Mouse (Mus musculus): ENCODE measurements around the gene Xylt2. TPM values are rescaled to one million over a fixed set of nuclear protein-coding genes. Genes with fewer than 3 reads are reported as not detected.
"Not testable (repeated sequence)": the region's sequence is repeated elsewhere in the genome, so short reads cannot be mapped to it uniquely, and the experiment has no call there.

Xylt2 gene
- polyA plus RNA-seq, 1 experiment from 2014 or later = 29.5 TPM

- H3K4me1 ChIP-seq = peaks cover 35% of the 10 kb centered on the region
- no peaks in the 10 kb centered on the region for H3K27me3 ChIP-seq
- H3K27ac ChIP-seq = no peak overlapping the region
- ATAC-seq (ENCODE audit: insufficient number of reproducible peaks, insufficient read depth, low FRiP score, low TSS enrichment) = no peak
- H3K4me2 ChIP-seq (replicated peaks) = peak overlapping the region; percentile 78
- WGBS = 82% methylated on average over 5 of the region's 5 CpGs
- H3K36me3 ChIP-seq = peaks cover 2% of the 10 kb centered on the region
- no peaks in the 10 kb centered on the region for H3K9me3 ChIP-seq
- H3K9ac ChIP-seq = no peak overlapping the region
- H3K4me3 ChIP-seq = no peak overlapping the region
These were observed 1.9 kb downstream of the Xylt2 start for GRCm38 (mm10) chr11:94675446-94675845.

- Histone ChIP-seq H3K27me3 (no peaks in the 10 kb centered on the region), H3K27ac (no peak overlapping the region), H3K36me3 (peaks cover 7% of the 10 kb centered on the region), H3K4me3 (no peak overlapping the region), H3K4me2 (replicated peaks) (0 out of 2 replicates have a peak overlapping the region, but pooled peaks have one; percentile 18), H3K9ac (no peak overlapping the region), H3K4me1 (peaks cover 35% of the 10 kb centered on the region), H3K9me3 (no peaks in the 10 kb centered on the region)
- ATAC-seq (ENCODE audit: insufficient number of reproducible peaks, insufficient read depth, low FRiP score, low TSS enrichment) = no peak
- 85% methylated on average over 5 of the region's 5 CpGs for WGBS
These were observed 2.3 kb downstream of the Xylt2 start for GRCm38 (mm10) chr11:94674984-94675383.

GRCm38 (mm10) chr11:94665281-94665680 is 12.0 kb downstream of the Xylt2 start:
- Histone ChIP-seq H3K4me2 (replicated peaks) (no peak overlapping the region), H3K4me3 (no peak overlapping the region), H3K4me1 (no peaks in the 10 kb centered on the region), H3K9ac (no peak overlapping the region), H3K36me3 (peaks cover 96% of the 10 kb centered on the region), H3K9me3 (no peaks in the 10 kb centered on the region), H3K27me3 (no peaks in the 10 kb centered on the region), H3K27ac (no peak overlapping the region)
- 95% methylated on average over 6 of the region's 6 CpGs for WGBS
- ATAC-seq (ENCODE audit: insufficient number of reproducible peaks, insufficient read depth, low FRiP score, low TSS enrichment) = no peak

DNA sequence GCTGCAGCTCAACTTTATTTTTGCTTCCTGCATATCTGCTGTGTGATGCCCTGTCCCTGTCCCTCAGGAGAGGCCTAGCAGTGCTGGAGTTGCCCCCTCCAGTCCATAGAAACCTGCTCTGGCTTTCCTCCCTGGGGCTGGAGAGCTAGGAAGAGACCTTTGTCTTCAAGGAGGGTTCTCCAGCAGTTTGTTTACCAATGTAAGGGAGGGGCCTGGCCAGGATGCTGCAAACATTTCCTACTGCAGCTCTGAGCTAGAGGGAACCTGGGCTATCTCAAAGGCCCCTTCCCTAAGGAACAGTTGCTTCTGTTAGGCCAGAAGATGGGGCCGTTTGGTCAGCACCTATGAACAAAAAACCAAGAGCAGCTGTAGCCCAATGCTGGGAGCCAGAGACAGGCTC is 16.0 kb downstream of the Xylt2 start:
- WGBS = 60% methylated on average over 1 of the region's 1 CpGs
- no peaks in the 10 kb centered on the region for H3K27me3 ChIP-seq
- no peaks in the 10 kb centered on the region for H3K4me1 ChIP-seq
- no peak overlapping the region for H3K27ac ChIP-seq
- H3K36me3 ChIP-seq = peaks cover 80% of the 10 kb centered on the region
- no peak overlapping the region for H3K9ac ChIP-seq
- H3K4me2 ChIP-seq (replicated peaks) = no peak overlapping the region
- no peaks in the 10 kb centered on the region for H3K9me3 ChIP-seq
- no peak overlapping the region for H3K4me3 ChIP-seq
- no peak for ATAC-seq (ENCODE audit: insufficient number of reproducible peaks, insufficient read depth, low FRiP score, low TSS enrichment)

DNA sequence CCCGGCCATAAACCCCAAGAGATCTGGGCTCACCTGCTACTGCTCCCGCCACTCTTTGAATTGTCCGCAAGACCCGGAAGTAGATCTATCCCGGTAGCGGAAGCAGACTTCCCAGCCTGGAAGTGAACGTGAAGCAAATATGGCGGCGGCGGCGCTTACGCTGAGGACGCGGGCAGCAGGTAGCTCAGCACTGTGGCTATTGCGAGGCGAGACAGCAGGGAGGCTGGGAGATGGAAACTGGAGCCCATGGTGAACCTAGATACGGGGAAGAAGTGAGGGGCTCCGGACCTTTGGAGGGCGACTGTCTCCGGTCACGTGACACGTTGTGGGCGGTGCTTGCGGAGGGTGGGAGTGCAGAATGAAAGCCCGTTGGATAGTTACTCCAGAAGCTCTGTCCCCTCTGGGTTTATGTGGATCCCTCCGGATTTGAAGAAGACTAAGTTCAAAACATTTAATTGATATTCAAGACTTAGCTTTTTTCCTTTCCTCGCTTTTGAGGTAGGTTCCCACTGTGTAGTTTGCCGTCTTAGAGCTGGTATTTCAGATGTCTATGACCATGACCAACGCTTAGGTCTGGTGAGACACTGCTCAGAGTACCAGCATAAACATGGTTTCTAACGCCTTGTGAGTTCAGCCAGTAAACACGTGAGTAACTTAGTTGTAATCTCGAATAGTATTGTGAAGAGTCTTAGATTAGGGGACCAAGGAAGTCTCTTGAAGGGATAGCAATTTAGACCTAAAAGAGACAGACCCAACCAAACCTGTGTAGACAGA is 23.5 kb downstream of the Xylt2 start, which contains the start of the genes Mrpl27 and Eme1:
Gene Mrpl27, plus strand, starts transcription at position 105 of the 774 bp plus-strand sequence.
Gene Eme1, minus strand, starts transcription at position 302 of the 774 bp plus-strand sequence.
- peaks cover 7% of the 10 kb centered on the region for H3K4me1 ChIP-seq
- peaks cover 29% of the 10 kb centered on the region for H3K36me3 ChIP-seq
- peak; percentile 79 for ATAC-seq (ENCODE audit: insufficient number of reproducible peaks, insufficient read depth, low FRiP score, low TSS enrichment)
- H3K4me3 ChIP-seq = peak within 1 kb of the TSS; percentile 63
- H3K27me3 ChIP-seq = no peaks in the 10 kb centered on the region
- peak within 1 kb of the TSS; percentile 93 for H3K27ac ChIP-seq
- no peaks in the 10 kb centered on the region for H3K9me3 ChIP-seq
- peak within 1 kb of the TSS; percentile 53 for H3K4me2 ChIP-seq (replicated peaks)
- WGBS = 1% methylated on average over 32 of the region's 32 CpGs
- H3K9ac ChIP-seq = peak within 1 kb of the TSS; percentile 37

DNA sequence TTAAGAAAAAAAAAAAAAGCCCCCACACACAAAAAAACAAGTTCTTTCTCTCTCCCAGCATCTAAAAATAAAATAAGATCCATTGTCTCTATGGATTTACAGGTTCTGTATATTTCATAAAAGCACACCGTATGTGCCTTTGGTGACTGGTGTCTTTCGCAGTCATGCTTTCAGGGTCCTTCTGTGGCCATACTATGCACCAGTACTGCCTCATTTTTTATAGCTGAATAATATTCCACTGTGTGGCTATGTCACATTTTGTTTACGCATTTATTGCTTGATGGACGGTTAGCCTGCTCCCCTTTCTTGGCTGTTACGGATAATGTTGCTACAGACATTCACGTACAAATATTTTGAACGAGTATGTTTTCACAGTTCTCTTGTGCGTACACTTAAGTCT is 24.3 kb downstream of the Xylt2 start:
- Histone ChIP-seq H3K9ac (no peak overlapping the region), H3K27ac (no peak overlapping the region), H3K4me1 (peaks cover 7% of the 10 kb centered on the region), H3K9me3 (no peaks in the 10 kb centered on the region), H3K4me2 (replicated peaks) (peak overlapping the region; percentile 53), H3K27me3 (no peaks in the 10 kb centered on the region), H3K36me3 (peaks cover 26% of the 10 kb centered on the region), H3K4me3 (peak overlapping the region; percentile 63)
- ATAC-seq (ENCODE audit: insufficient number of reproducible peaks, insufficient read depth, low FRiP score, low TSS enrichment) = no peak
- WGBS = 52% methylated on average over 8 of the region's 8 CpGs

DNA sequence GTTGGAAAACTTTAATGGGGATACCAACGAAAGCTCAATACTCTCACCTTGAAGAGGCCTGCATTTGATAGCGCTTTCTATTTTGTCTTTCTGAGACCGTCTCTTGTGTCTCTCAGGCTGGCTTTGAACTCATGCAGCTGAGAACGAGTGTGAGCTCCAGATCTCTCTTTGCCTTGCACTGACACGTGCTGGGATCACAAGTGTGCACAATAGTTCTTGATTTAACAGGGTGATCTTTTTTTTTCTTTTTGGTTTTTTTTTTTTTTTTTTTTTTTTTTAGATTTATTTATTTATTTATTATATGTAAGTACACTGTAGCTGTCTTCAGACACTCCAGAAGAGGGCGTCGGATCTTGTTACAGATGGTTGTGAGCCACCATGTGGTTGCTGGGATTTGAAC is 26.1 kb downstream of the Xylt2 start:
- not testable (repeated sequence) for H3K27ac ChIP-seq; H3K27me3 ChIP-seq; ATAC-seq (ENCODE audit: insufficient number of reproducible peaks, insufficient read depth, low FRiP score, low TSS enrichment); H3K4me2 ChIP-seq (replicated peaks); H3K9me3 ChIP-seq; H3K4me1 ChIP-seq; H3K4me3 ChIP-seq; H3K9ac ChIP-seq
- 91% methylated on average over 7 of the region's 7 CpGs for WGBS
- peaks cover 40% of the 10 kb centered on the region for H3K36me3 ChIP-seq

GRCm38 (mm10) chr11:94646457-94646856 is 30.9 kb downstream of the Xylt2 start:
- H3K36me3 ChIP-seq = peaks cover 86% of the 10 kb centered on the region
- H3K27ac ChIP-seq = no peak overlapping the region
- no peak overlapping the region for H3K4me3 ChIP-seq
- no peaks in the 10 kb centered on the region for H3K9me3 ChIP-seq
- H3K4me1 ChIP-seq = no peaks in the 10 kb centered on the region
- WGBS = 95% methylated on average over 4 of the region's 4 CpGs
- no peak overlapping the region for H3K9ac ChIP-seq
- ATAC-seq (ENCODE audit: insufficient number of reproducible peaks, insufficient read depth, low FRiP score, low TSS enrichment) = no peak
- H3K27me3 ChIP-seq = no peaks in the 10 kb centered on the region
- H3K4me2 ChIP-seq (replicated peaks) = no peak overlapping the region

DNA sequence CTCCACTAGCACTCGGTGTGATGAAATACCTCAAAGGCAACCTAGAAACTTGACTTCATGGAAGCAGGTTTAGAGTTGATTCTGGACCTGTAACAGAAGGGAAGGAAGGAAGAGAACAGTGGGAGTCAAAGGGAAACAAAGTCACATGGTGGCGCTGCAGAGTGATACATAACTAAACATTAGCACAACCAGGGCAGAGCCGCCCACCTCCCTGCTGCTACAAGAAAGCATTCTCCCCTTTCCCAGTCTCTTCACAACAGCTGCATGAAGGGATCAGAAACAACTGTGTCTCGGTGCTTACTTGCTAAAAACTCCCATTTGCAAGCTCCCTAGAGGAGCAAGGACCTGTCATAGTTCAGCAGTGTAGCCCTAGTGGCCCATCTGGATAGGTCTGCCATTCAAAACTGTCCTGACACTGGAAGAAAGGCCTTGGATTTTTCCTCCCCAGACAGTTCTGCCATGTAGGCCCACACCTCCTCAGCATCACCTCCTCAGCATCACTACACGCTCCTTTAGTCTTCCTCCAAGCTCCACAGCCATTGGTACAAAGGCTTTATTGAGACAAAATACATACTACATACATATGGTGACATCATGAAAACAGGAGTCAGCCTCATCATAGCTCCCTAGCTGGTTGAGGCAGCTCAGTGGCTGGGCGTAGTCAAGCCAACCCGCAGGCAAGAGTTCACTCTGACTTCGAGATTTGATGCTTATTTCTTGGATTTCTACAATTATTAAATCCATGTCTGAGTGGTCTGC is 32.7 kb downstream of the Xylt2 start:
- H3K4me2 ChIP-seq (replicated peaks) = no peak overlapping the region
- 88% methylated on average over 8 of the region's 8 CpGs for WGBS
- H3K27ac ChIP-seq = no peak overlapping the region
- H3K36me3 ChIP-seq = peaks cover 89% of the 10 kb centered on the region
- no peaks in the 10 kb centered on the region for H3K4me1 ChIP-seq
- no peak overlapping the region for H3K4me3 ChIP-seq
- H3K9ac ChIP-seq = no peak overlapping the region
- no peak for ATAC-seq (ENCODE audit: insufficient number of reproducible peaks, insufficient read depth, low FRiP score, low TSS enrichment)
- H3K27me3 ChIP-seq = no peaks in the 10 kb centered on the region
- no peaks in the 10 kb centered on the region for H3K9me3 ChIP-seq

- Histone ChIP-seq H3K9ac (no peak overlapping the region), H3K4me3 (no peak overlapping the region), H3K36me3 (peaks cover 75% of the 10 kb centered on the region), H3K4me2 (replicated peaks) (no peak overlapping the region), H3K27ac (no peak overlapping the region), H3K9me3 (no peaks in the 10 kb centered on the region), H3K4me1 (peaks cover 8% of the 10 kb centered on the region), H3K27me3 (no peaks in the 10 kb centered on the region)
- WGBS = 83% methylated on average over 5 of the region's 5 CpGs
- no peak for ATAC-seq (ENCODE audit: insufficient number of reproducible peaks, insufficient read depth, low FRiP score, low TSS enrichment)
These were observed 42.9 kb downstream of the Xylt2 start for GRCm38 (mm10) chr11:94634431-94634830.

DNA sequence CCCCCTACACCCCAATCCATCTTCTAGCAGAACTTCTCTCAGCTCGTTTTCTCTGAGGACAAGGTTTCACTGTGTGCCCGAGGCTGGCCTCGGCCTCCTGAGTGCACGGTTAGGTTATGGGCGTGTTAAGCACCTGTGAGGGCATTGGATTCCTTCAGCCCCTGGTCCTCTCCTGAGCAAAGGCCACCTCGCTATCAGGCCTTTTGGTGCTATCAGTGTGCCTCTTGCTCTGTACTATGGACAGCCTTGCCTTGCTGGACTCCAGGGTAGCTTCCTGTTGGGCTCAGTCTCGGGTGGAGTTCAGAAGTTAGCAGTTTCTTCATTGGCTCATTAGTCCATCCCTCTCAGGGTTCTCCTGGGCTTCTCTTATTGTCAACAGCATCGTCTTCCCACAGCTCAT is 44.3 kb downstream of the Xylt2 start:
- no peak overlapping the region for H3K4me2 ChIP-seq (replicated peaks)
- H3K27me3 ChIP-seq = no peaks in the 10 kb centered on the region
- no peaks in the 10 kb centered on the region for H3K9me3 ChIP-seq
- peaks cover 8% of the 10 kb centered on the region for H3K4me1 ChIP-seq
- no peak overlapping the region for H3K27ac ChIP-seq
- H3K36me3 ChIP-seq = peaks cover 61% of the 10 kb centered on the region
- no peak for ATAC-seq (ENCODE audit: insufficient number of reproducible peaks, insufficient read depth, low FRiP score, low TSS enrichment)
- no peak overlapping the region for H3K4me3 ChIP-seq
- WGBS = 87% methylated on average over 8 of the region's 8 CpGs
- no peak overlapping the region for H3K9ac ChIP-seq

GRCm38 (mm10) chr11:94631969-94632368 is 45.3 kb downstream of the Xylt2 start:
- WGBS = 96% methylated on average over 5 of the region's 5 CpGs
- ATAC-seq (ENCODE audit: insufficient number of reproducible peaks, insufficient read depth, low FRiP score, low TSS enrichment) = no peak
- H3K9me3 ChIP-seq = no peaks in the 10 kb centered on the region
- H3K27me3 ChIP-seq = no peaks in the 10 kb centered on the region
- H3K36me3 ChIP-seq = peaks cover 51% of the 10 kb centered on the region
- H3K4me2 ChIP-seq (replicated peaks) = no peak overlapping the region
- no peak overlapping the region for H3K9ac ChIP-seq
- peaks cover 8% of the 10 kb centered on the region for H3K4me1 ChIP-seq
- no peak overlapping the region for H3K4me3 ChIP-seq
- H3K27ac ChIP-seq = no peak overlapping the region

Data from embryonic facial prominence, embryonic 12.5 days (tissue).